Mouse (Mus musculus) CD4-positive helper T cell, adult 2 months (primary cell): ENCODE data around the gene Cfap45.

Experiments
- DNase-seq: peaks from one replicate; pipeline ENCODE4 v3.0.0-alpha.2; 2012; ENCODE audit warnings: low read depth, missing footprints, low spot score

Gene Cfap45

DNA sequence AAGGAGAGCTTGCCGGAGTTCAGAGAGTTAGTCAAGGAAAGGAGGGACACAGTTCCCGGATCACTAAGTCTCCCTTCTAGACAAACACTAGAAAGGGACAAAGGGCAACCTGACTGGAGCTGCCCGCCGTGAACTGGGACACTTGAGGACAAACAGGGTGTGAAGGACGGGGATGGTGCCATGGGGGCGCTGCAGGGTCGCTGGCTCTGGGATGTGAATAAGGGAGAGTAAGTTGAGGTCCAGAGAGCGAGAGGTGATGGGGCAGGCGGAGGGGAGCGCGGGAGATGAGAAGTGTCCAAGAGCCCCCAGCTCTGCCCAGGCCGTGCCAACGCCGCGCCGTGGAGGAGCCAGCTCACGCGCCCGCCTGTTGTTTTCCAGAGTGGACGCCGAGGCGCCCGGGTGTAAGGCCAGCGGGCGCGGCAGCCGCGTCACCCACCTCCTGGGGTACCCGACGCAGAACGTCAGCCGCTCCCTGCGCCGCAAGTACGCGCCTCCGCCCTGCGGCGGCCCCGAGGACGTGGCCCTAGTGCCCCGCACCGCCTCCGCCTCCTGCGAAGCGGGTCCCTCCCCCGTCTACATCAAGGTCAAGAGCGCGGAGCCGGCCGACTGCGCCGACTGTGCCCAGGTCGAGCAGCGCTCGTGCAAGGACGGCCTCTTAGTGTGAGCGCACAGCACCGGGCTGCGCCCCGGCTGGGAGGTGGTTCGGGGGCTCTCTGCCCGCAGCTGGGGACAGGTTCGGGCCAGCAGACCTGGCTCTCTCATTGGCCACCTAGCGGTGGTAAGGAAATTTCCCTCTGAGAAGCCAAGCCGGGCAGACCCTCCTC, 42.3 kb downstream of the Cfap45 start:
- peak; percentile 67 for DNase-seq

DNA sequence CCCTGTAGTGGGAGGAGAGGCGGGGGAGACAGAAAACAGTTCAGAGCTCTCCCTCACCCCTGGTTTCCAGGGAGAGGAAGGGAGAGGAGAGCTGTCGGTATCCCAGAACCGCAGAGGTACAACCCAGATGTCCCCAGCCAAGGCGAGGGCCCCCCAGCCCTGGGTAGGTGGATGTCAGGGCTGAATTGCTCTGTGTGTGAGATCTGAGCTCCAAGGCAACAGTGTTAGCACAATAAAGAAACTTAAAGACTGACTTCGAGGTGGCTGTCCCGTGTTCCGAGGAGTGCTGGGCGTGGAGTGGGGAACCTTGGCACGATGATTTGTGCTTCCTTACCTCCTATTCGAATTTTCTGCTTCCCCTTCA, 42.8 kb downstream of the Cfap45 start:
- no peak for DNase-seq

DNA sequence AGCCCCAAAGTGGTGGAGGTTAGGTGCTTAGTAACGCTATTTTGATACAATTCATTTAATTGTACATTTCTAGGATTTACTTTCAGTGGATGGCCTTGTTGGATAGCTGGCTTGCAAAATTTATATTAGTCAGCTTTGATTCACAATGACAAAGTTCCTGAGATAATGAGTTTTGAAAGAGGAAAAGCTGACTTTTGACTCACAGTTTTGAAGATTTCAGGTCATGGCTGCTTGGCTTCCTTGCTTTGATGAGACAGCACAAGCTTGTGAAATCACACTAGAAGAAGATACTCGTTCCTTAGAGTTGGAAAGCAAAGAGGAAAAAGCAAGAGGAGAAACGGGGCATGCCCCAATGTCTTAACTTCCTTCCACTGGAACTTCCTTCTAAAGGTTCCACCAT, 45.5 kb downstream of the Cfap45 start:
- DNase-seq = no peak

DNA sequence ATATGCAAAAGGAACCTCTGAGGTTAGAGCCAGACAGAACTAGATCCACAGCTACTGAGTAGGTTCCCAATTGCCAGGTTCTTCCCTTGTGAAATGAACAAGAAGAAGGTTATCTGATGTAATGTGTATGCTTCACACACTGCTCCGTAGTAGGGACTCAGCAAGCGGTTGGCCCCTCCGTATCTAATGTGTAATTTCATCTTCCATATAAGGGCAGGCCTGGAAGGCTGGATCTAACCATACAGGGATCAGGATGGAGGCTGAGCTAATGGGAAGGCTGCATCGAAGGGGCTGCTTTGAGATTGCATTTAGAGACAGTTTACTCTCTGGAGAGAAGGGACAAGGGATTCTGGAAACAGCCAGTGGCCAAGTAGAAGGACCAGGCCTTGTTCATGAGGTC, 47.2 kb downstream of the Cfap45 start:
- DNase-seq = no peak

DNA sequence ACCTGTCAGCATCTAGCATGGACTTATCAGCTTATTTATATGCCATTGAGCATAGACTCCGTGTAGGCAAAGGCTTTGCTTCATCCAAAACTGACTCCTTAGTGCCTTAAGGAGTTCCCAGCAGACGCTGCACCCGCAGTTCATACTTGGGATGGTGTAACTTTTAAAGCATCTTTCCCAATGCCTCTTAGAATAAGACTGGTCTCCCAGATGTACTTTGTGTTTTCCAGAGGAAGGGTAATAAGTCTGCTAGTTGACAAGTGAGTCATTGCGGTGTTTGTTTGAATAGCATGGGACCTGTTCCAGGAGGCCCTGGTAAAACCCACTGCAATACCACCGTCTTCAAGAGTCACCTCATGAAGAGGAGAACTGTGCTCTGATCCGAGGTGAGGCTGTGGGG, 59.5 kb downstream of the Cfap45 start:
- no peak for DNase-seq

DNA sequence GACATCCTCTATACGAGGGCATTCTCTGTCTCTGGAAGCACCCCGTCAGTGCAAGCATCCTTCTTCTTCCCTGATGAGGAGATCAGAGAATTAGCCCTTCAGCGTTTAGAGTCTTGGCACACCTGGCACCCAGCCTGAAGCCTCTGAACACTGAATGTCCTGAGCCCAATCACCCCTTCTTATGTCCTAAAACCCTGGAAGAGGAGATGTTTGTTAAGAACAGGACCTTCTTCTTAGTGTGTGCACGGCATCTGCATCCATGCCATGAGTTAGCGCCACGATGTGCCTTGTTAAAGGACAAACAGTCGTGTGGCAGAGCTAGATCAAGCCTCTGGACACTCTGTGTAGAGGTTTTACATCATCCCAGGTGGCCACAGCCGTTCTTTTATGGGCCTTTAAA, 61.8 kb downstream of the Cfap45 start:
- DNase-seq = no peak

DNA sequence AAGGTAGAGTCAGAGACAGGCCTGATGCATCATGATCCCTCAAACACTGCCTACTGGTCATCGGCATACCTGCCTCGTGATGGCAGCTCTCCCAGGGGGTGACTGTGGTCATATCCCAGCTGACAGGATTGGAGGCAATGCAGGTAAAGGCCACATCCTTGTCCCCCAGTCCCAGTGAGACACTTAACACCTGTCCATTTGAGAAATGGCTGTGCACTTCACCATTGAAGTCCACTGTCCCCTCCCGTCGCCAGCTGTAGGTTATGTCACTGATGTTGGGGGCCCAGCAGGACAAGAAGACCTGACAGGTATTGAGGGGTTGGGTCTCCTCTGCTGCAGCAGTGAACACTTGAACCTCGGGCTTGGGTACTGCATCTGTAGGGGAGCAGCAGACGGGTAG, 63.7 kb downstream of the Cfap45 start:
- no peak for DNase-seq

DNA sequence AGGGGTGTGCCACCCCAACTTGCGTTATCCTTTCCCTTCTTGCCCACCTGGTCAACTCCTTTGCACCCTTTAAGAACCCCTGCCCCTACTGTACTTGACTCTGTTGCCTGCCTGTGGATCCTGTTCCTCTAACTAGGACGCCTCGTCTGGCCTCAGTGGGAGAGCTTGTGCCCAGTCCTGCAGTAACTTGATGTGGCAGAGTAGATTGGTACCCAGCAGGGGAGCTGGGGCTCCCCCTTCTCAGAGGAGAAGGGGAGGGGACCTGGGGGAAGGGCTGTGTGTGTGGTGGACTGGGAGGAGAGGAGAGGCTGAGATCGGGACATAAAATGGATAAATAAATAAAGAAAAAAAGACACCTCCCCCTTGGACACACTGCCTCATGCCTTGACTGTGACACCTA, 64.4 kb downstream of the Cfap45 start:
- DNase-seq = no peak

DNA sequence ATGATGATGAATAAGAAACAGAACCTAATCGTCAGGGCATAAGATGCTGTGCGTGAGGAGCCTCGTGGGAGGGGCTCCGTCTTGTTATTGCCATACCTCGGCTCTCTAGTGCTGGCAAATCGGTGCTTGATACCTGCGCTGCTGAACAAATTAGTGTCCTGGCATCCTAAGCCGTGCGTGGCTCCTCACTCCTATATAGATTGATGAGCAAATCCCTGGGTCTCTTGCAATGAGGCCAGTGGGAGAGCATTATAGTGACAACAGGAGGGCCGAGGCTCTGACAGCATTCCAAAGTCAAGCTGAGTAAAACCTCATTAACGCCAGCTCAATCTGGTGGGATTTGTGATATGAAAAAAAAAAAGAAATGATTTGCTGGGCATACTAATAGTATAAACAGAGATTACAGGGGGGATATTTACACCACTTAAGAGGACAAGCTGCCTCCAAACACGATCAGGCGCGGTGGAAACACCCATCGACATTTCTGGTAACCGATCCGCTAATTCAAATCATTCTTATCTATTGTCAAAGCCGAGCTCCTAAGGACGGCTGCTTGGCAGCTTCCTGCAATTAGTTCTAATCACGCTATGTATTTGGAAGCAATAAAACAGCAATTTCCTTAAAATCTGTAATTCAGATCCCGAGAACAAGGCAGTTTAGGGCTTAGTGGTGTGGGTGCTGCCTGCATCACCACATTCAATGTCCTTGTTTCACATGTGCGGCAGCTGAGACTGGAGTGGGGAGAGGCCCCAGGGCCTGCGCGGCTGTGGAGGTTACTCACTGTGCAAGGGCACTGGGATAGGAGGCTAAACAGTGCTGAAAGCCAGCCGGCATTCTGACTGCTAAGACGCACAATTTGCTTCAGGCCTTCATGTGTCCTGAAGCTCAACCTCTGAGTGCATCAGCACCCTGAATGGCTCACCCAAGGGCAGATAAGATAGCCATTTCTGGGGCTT, 65.3 kb downstream of the Cfap45 start:
- DNase-seq = no peak

DNA sequence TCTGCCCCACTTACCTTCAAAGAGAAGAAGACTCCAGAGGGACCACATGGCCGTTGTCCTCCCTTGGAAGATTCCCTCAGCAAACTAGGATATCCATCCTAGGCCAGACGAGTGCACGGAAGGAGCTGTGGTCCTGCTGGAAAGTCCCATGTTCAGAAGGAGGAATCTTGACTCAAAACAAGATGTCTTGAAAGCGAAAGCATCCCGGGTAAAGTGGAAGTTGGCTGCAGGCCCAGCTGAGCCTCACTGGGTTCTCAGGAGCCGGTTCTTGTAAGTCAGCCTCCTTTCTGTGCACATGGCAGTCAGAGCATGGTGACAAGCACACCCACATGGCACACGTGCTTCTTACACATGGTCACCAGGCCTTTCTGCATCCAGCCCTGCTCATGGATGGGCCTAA, 69.8 kb downstream of the Cfap45 start, which contains the start of gene Slamf8:
Slamf8 (minus strand) TSS at position 184 of the 400 bp plus-strand sequence.
- DNase-seq = peak; percentile 3

DNA sequence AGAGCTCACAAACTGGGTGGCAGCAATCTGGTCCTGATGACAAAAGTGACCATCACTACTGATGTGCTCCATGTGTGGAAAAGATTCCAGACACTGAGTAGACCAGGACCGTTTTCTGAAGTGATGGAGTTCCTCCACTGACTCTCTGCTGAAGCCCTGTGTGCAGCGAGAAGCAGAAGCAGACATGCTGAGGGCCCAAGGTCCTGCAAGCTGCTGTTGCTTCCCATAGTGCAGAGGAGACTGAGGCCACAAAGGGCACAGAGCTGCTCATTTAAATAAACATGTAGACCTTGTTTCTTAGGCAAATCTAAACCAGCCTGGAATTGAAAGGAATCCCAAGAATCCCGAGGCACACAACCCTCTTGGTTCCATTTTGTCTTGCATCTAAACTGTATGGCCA, 72.7 kb downstream of the Cfap45 start:
- no peak for DNase-seq

DNA sequence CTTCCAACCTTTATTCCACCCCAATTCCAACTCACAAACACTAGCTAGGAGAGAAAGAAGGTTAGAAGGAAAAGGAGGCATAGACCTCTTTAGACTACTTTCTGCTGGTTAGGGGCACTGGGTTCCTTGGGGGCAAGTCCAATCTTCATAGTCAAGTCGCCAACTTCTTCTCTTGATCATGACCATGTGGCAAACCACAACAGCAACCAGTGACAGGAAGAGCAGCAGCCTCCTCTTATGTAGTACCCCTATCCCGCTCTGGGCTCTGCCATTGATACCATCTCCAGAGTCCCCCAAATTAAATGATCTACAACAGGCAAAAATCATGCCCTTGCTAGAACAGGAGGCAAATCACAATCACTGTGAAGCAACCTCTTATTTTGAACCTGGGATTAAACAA, 73.4 kb downstream of the Cfap45 start:
- DNase-seq = no peak

DNA sequence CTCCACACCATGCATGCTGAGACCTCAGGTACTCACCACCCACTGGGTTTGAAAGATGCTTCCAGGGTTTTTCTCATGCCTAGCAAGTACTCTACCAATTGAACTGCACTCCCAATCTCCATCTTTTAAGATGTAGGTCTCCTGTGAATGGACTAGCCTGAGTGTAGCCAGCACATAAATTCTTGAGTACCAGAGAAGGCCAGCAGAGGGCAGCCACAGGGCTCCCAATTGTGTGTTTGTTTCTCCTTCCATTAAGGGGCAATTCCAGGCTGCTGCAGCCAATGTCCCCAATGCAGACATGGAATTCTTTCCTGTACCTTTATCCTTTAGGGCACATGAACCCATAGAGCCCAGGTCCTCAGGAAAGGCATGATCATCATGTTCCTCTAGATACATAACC, 73.9 kb downstream of the Cfap45 start:
- peak; percentile 10 for DNase-seq
